Mouse (Mus musculus): ENCODE measurements around the gene Col3a1. TPM values are rescaled to one million over a fixed set of nuclear protein-coding genes. Genes with fewer than 3 reads are reported as not detected.

Col3a1 gene
- polyA plus RNA-seq, 1 experiment from 2014 or later = 1,853 TPM

GRCm38 (mm10) chr1:45312870-45313269, 1.5 kb downstream of the Col3a1 start:
- DNase-seq (ENCODE audit: low spot score) = no peak
- no peaks in the 10 kb centered on the region for H3K9me3 ChIP-seq (ENCODE audit: control insufficient read depth, low read length)
- peaks cover 16% of the 10 kb centered on the region for H3K4me1 ChIP-seq (replicated peaks; ENCODE audit: control insufficient read depth, insufficient read depth, low read length)
- peak overlapping the region; percentile 83 for H3K4me3 ChIP-seq (ENCODE audit: low read depth, low read length)
- peak overlapping the region; percentile 98 for H3K27ac ChIP-seq (ENCODE audit: low read depth)
- no peak; the same call in 1 of the 2 replicates for ATAC-seq (replicated peaks; ENCODE audit: low FRiP score, low TSS enrichment, low read depth)
- peaks cover 8% of the 10 kb centered on the region for H3K36me3 ChIP-seq (ENCODE audit: control insufficient read depth, insufficient read depth, low read length)
- peak overlapping the region; percentile 63 for H3K4me2 ChIP-seq (ENCODE audit: low read length)
- no peaks in the 10 kb centered on the region for H3K27me3 ChIP-seq (replicated peaks; ENCODE audit: control insufficient read depth, insufficient read depth, low read length)
- H3K9ac ChIP-seq (ENCODE audit: low read length) = peak overlapping the region; percentile 91

DNA sequence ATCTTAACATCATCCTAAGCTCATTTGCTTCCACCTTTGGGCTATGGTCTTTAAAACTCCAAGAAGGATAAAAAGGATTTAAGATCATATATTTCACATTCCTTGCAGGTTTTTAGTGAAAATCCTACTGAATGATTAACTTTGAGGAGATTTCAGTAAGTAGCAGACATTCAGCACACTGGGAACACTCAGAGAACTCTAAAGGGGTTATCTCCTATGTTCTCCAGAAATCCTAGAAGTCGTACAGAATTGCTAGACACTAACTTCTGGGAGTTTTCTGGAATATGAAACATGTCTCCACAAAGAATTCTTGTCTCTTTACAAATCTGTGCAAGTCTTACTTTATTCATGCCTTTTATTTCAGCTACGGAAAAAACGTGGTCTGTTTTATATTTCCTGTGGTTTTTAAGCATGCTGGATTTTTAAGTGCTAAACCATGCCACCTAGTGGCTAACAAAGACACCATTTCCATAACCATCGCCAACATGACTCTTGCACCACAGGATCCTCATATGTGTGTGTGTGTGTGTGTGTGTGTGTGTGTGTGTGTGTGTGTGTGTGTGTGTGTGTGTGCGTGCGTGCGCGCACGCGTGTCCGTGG, 2.5 kb downstream of the Col3a1 start:
- Histone ChIP-seq H3K9me3 (ENCODE audit: control insufficient read depth, low read length) (no peaks in the 10 kb centered on the region), H3K9ac (ENCODE audit: low read length) (peak overlapping the region; percentile 91), H3K27me3 (replicated peaks; ENCODE audit: control insufficient read depth, insufficient read depth, low read length) (no peaks in the 10 kb centered on the region), H3K4me3 (ENCODE audit: low read depth, low read length) (peak overlapping the region; percentile 83), H3K4me1 (replicated peaks; ENCODE audit: control insufficient read depth, insufficient read depth, low read length) (peaks cover 20% of the 10 kb centered on the region), H3K27ac (ENCODE audit: low read depth) (peak overlapping the region; percentile 86), H3K4me2 (ENCODE audit: low read length) (peak overlapping the region; percentile 63), H3K36me3 (ENCODE audit: control insufficient read depth, insufficient read depth, low read length) (peaks cover 8% of the 10 kb centered on the region)
- DNase-seq (ENCODE audit: low spot score) (no peak), ATAC-seq (replicated peaks; ENCODE audit: low FRiP score, low TSS enrichment, low read depth) (0 out of 2 replicates have a peak, but pooled peaks have one; percentile 37)
- 2% methylated on average over 4 of the region's 11 CpGs for WGBS

GRCm38 (mm10) chr1:45315767-45316528, 4.6 kb downstream of the Col3a1 start:
- Histone ChIP-seq H3K9me3 (ENCODE audit: control insufficient read depth, low read length) (no peaks in the 10 kb centered on the region), H3K4me2 (ENCODE audit: low read length) (peak overlapping the region; percentile 53), H3K27ac (ENCODE audit: low read depth) (peak overlapping the region; percentile 39), H3K4me1 (replicated peaks; ENCODE audit: control insufficient read depth, insufficient read depth, low read length) (peaks cover 15% of the 10 kb centered on the region), H3K4me3 (ENCODE audit: low read depth, low read length) (peak overlapping the region; percentile 29), H3K9ac (ENCODE audit: low read length) (peak overlapping the region; percentile 5; the same call in 1 of the 2 replicates), H3K27me3 (replicated peaks; ENCODE audit: control insufficient read depth, insufficient read depth, low read length) (no peaks in the 10 kb centered on the region), H3K36me3 (ENCODE audit: control insufficient read depth, insufficient read depth, low read length) (peaks cover 8% of the 10 kb centered on the region)
- WGBS = 8% methylated on average over 7 of the region's 7 CpGs
- DNase-seq (ENCODE audit: low spot score) (no peak), ATAC-seq (replicated peaks; ENCODE audit: low FRiP score, low TSS enrichment, low read depth) (0 out of 2 replicates have a peak, but pooled peaks have one; percentile 30)

GRCm38 (mm10) chr1:45318241-45318640, 6.9 kb downstream of the Col3a1 start:
- H3K36me3 ChIP-seq (ENCODE audit: control insufficient read depth, insufficient read depth, low read length) = peaks cover 26% of the 10 kb centered on the region
- H3K27me3 ChIP-seq (replicated peaks; ENCODE audit: control insufficient read depth, insufficient read depth, low read length) = no peaks in the 10 kb centered on the region
- H3K4me1 ChIP-seq (replicated peaks; ENCODE audit: control insufficient read depth, insufficient read depth, low read length) = peaks cover 15% of the 10 kb centered on the region
- DNase-seq (ENCODE audit: low spot score) (no peak), ATAC-seq (replicated peaks; ENCODE audit: low FRiP score, low TSS enrichment, low read depth) (no peak)
- no peak overlapping the region for H3K9ac ChIP-seq (ENCODE audit: low read length)
- no peak overlapping the region for H3K4me2 ChIP-seq (ENCODE audit: low read length)
- WGBS = 63% methylated on average over 1 of the region's 1 CpGs
- H3K9me3 ChIP-seq (ENCODE audit: control insufficient read depth, low read length) = no peaks in the 10 kb centered on the region
- no peak overlapping the region for H3K4me3 ChIP-seq (ENCODE audit: low read depth, low read length)
- H3K27ac ChIP-seq (ENCODE audit: low read depth) = no peak overlapping the region

- H3K4me2 ChIP-seq (ENCODE audit: low read length) = no peak overlapping the region
- peaks cover 15% of the 10 kb centered on the region for H3K4me1 ChIP-seq (replicated peaks; ENCODE audit: control insufficient read depth, insufficient read depth, low read length)
- no peaks in the 10 kb centered on the region for H3K27me3 ChIP-seq (replicated peaks; ENCODE audit: control insufficient read depth, insufficient read depth, low read length)
- H3K4me3 ChIP-seq (ENCODE audit: low read depth, low read length) = no peak overlapping the region
- ATAC-seq (replicated peaks; ENCODE audit: low FRiP score, low TSS enrichment, low read depth) (no peak), DNase-seq (ENCODE audit: low spot score) (no peak)
- peaks cover 40% of the 10 kb centered on the region for H3K36me3 ChIP-seq (ENCODE audit: control insufficient read depth, insufficient read depth, low read length)
- H3K9me3 ChIP-seq (ENCODE audit: control insufficient read depth, low read length) = no peaks in the 10 kb centered on the region
- H3K27ac ChIP-seq (ENCODE audit: low read depth) = no peak overlapping the region
- no peak overlapping the region for H3K9ac ChIP-seq (ENCODE audit: low read length)
Observed at GRCm38 (mm10) chr1:45320861-45321260, 9.5 kb downstream of the Col3a1 start.

GRCm38 (mm10) chr1:45329149-45329548, 17.8 kb downstream of the Col3a1 start:
- ATAC-seq (replicated peaks; ENCODE audit: low FRiP score, low TSS enrichment, low read depth) (no peak), DNase-seq (ENCODE audit: low spot score) (no peak)
- WGBS = 95% methylated on average over 1 of the region's 1 CpGs
- Histone ChIP-seq H3K27me3 (replicated peaks; ENCODE audit: control insufficient read depth, insufficient read depth, low read length) (no peaks in the 10 kb centered on the region), H3K4me1 (replicated peaks; ENCODE audit: control insufficient read depth, insufficient read depth, low read length) (no peaks in the 10 kb centered on the region), H3K27ac (ENCODE audit: low read depth) (no peak overlapping the region), H3K36me3 (ENCODE audit: control insufficient read depth, insufficient read depth, low read length) (peaks cover 79% of the 10 kb centered on the region), H3K9me3 (ENCODE audit: control insufficient read depth, low read length) (no peaks in the 10 kb centered on the region), H3K4me2 (ENCODE audit: low read length) (no peak overlapping the region), H3K4me3 (ENCODE audit: low read depth, low read length) (no peak overlapping the region), H3K9ac (ENCODE audit: low read length) (no peak overlapping the region)

DNA sequence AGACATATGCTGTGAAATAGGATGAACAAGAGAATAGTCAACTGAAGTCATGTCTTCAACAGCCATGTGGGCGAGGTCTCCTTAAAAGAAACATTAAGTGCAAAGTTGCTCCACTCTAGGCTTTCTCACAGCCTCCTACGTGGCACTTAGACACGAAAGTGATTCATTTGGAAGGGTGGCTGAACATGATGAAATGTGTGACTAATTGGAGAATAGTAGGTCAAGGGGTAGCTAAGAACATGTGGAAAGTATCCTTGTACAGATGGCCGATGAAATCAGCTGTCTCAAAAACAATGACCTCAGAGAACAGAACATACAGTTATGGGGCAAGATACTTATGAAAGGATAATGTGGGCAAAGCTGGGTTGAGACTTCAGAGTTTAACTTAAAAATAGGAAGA, 44.6 kb downstream of the Col3a1 start:
- WGBS = 79% methylated on average over 4 of the region's 4 CpGs
- Histone ChIP-seq H3K27ac (ENCODE audit: low read depth) (no peak overlapping the region), H3K4me3 (ENCODE audit: low read depth, low read length) (no peak overlapping the region), H3K9ac (ENCODE audit: low read length) (no peak overlapping the region), H3K36me3 (ENCODE audit: control insufficient read depth, insufficient read depth, low read length) (no peaks in the 10 kb centered on the region), H3K27me3 (replicated peaks; ENCODE audit: control insufficient read depth, insufficient read depth, low read length) (no peaks in the 10 kb centered on the region), H3K4me2 (ENCODE audit: low read length) (no peak overlapping the region), H3K4me1 (replicated peaks; ENCODE audit: control insufficient read depth, insufficient read depth, low read length) (no peaks in the 10 kb centered on the region), H3K9me3 (ENCODE audit: control insufficient read depth, low read length) (no peaks in the 10 kb centered on the region)
- no peak for ATAC-seq (replicated peaks; ENCODE audit: low FRiP score, low TSS enrichment, low read depth)
- DNase-seq (ENCODE audit: low spot score) = no peak

- no peak overlapping the region for H3K4me2 ChIP-seq (ENCODE audit: low read length)
- WGBS = 33% methylated on average over 1 of the region's 1 CpGs
- ATAC-seq (replicated peaks; ENCODE audit: low FRiP score, low TSS enrichment, low read depth) (no peak), DNase-seq (ENCODE audit: low spot score) (no peak)
- no peaks in the 10 kb centered on the region for H3K27me3 ChIP-seq (replicated peaks; ENCODE audit: control insufficient read depth, insufficient read depth, low read length)
- H3K9me3 ChIP-seq (ENCODE audit: control insufficient read depth, low read length) = no peaks in the 10 kb centered on the region
- H3K4me1 ChIP-seq (replicated peaks; ENCODE audit: control insufficient read depth, insufficient read depth, low read length) = no peaks in the 10 kb centered on the region
- no peak overlapping the region for H3K27ac ChIP-seq (ENCODE audit: low read depth)
- H3K9ac ChIP-seq (ENCODE audit: low read length) = no peak overlapping the region
- no peak overlapping the region for H3K4me3 ChIP-seq (ENCODE audit: low read depth, low read length)
- H3K36me3 ChIP-seq (ENCODE audit: control insufficient read depth, insufficient read depth, low read length) = no peaks in the 10 kb centered on the region
Observed at GRCm38 (mm10) chr1:45358020-45358419, 46.7 kb downstream of the Col3a1 start.

DNA sequence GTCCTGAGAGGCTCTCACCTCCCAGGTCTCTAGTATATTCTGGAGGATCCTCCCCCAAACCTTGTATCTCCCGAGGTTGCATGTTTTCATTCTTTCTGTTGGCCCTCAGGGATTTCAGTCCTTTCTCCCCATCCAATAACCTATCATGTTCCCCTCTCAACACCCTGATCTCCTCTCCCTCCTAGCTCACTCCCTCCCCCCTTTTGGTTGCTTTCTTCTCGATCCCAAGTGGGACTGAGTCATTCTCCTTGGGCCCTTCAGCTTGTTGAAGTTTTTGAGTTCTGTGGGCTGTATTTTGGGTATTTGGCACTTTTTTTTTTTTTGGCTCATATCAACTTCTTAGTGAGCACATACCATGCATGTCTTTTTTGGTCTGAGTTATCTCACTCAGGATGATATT, 47.8 kb downstream of the Col3a1 start:
- Histone ChIP-seq H3K4me2 (ENCODE audit: low read length) (no peak overlapping the region), H3K9me3 (ENCODE audit: control insufficient read depth, low read length) (no peaks in the 10 kb centered on the region), H3K27ac (ENCODE audit: low read depth) (no peak overlapping the region), H3K36me3 (ENCODE audit: control insufficient read depth, insufficient read depth, low read length) (no peaks in the 10 kb centered on the region), H3K4me3 (ENCODE audit: low read depth, low read length) (no peak overlapping the region), H3K9ac (ENCODE audit: low read length) (no peak overlapping the region), H3K27me3 (replicated peaks; ENCODE audit: control insufficient read depth, insufficient read depth, low read length) (no peaks in the 10 kb centered on the region), H3K4me1 (replicated peaks; ENCODE audit: control insufficient read depth, insufficient read depth, low read length) (no peaks in the 10 kb centered on the region)
- DNase-seq (ENCODE audit: low spot score) (no peak), ATAC-seq (replicated peaks; ENCODE audit: low FRiP score, low TSS enrichment, low read depth) (no peak)
- WGBS = 70% methylated on average over 2 of the region's 2 CpGs

All from intestine, embryonic 14.5 days (tissue).